Mouse (Mus musculus) testis, postnatal 14 days (tissue): ENCODE measurements around the gene Haao.
A peak's percentile ranks its signal among the peaks of the same experiment; 100 is the strongest.

Experiments used
- DNase-seq: peaks from one replicate; pipeline ENCODE4 v3.0.0; 2021; ENCODE audit warnings: low spot score

Haao gene

GRCm38 (mm10) chr17:83834120-83834519, 13.6 kb downstream of the Haao start:
- DNase-seq, result peak; percentile 63

- DNase-seq, result no peak
Observed at GRCm38 (mm10) chr17:83830616-83831292, 17.0 kb downstream of the Haao start.

- DNase-seq, result no peak
Observed at GRCm38 (mm10) chr17:83829356-83829755, 18.4 kb downstream of the Haao start.

- DNase-seq, result no peak
Observed at GRCm38 (mm10) chr17:83823835-83824234, 23.9 kb downstream of the Haao start.

GRCm38 (mm10) chr17:83821876-83822275, 25.9 kb downstream of the Haao start:
- DNase-seq, result no peak

- DNase-seq, result no peak
Observed at GRCm38 (mm10) chr17:83820701-83821100, 27.1 kb downstream of the Haao start.

- no peak for DNase-seq
Observed at GRCm38 (mm10) chr17:83819503-83819902, 28.3 kb downstream of the Haao start.

- DNase-seq, result no peak
Observed at GRCm38 (mm10) chr17:83816996-83817395, 30.8 kb downstream of the Haao start.

GRCm38 (mm10) chr17:83813050-83813449, 34.7 kb downstream of the Haao start:
- DNase-seq, result no peak

GRCm38 (mm10) chr17:83812200-83812944, 35.4 kb downstream of the Haao start:
- DNase-seq, result no peak

- no peak for DNase-seq
Observed at GRCm38 (mm10) chr17:83810285-83810684, 37.5 kb downstream of the Haao start.

GRCm38 (mm10) chr17:83809197-83809829, 38.5 kb downstream of the Haao start:
- DNase-seq, result no peak

- DNase-seq, result no peak
Observed at GRCm38 (mm10) chr17:83808476-83809098, 39.2 kb downstream of the Haao start.

GRCm38 (mm10) chr17:83807778-83808398, 39.9 kb downstream of the Haao start:
- DNase-seq, result peak; percentile 55

- no peak for DNase-seq
Observed at GRCm38 (mm10) chr17:83807345-83807744, 40.4 kb downstream of the Haao start.

- no peak for DNase-seq
Observed at GRCm38 (mm10) chr17:83805078-83805477, 42.7 kb downstream of the Haao start.

- DNase-seq, result no peak
Observed at GRCm38 (mm10) chr17:83803987-83804386, 43.8 kb downstream of the Haao start.

- DNase-seq, result no peak
Observed at GRCm38 (mm10) chr17:83799506-83800050, 48.2 kb downstream of the Haao start.

- peak; percentile 71 for DNase-seq
Observed at GRCm38 (mm10) chr17:83795121-83795520, 52.6 kb downstream of the Haao start.

GRCm38 (mm10) chr17:83792388-83792787, 55.4 kb downstream of the Haao start:
- no peak for DNase-seq

GRCm38 (mm10) chr17:83790158-83790557, 57.6 kb downstream of the Haao start:
- DNase-seq, result no peak

- DNase-seq, result no peak
Observed at GRCm38 (mm10) chr17:83786418-83786817, 61.3 kb downstream of the Haao start.
